ENCODE assay signal across 10 mouse cellular contexts in genomic region chr16:95573163-95573562, GRCm38 (mm10). TPM values are rescaled to one million over a fixed set of nuclear protein-coding genes. Genes with fewer than 3 reads are reported as not detected.
A peak's percentile ranks its signal among the peaks of the same experiment; 100 is the strongest.
DNase-seq lines count a peak whose midpoint lies in the region; ATAC-seq and TF ChIP-seq lines count a peak whose summit lies in the region.
"Had no signal": no experiment of that assay in that cellular context is flagged by ENCODE, and none has a peak within 500 bp of the region (broad histone marks: within the 10 kb centered on the region; RNA-seq: fewer than 3 reads in every experiment).

No protein-coding gene starts in this region.

- no peak overlapping the region for H3K27ac ChIP-seq in heart, embryonic 12.5 days (ENCODE audit: poor library complexity, severe bottlenecking)
- H3K27ac ChIP-seq in embryonic fibroblast, embryonic 13.5 days (ENCODE audit: insufficient read depth, low read length): peak overlapping the region; percentile 72
- H3K27ac ChIP-seq in cerebellum, adult 2 months (ENCODE audit: insufficient read depth, low read length): no peak overlapping the region
- H3K27ac ChIP-seq: heart, adult 2 months had no signal

- ATAC-seq in heart, embryonic 12.5 days (ENCODE audit: insufficient number of reproducible peaks, low FRiP score): no peak

- no peaks in the 10 kb centered on the region for H3K36me3 ChIP-seq in heart, embryonic 12.5 days

- peaks cover 15% of the 10 kb centered on the region; the same call in 1 of the 2 replicates for H3K4me1 ChIP-seq in heart, embryonic 12.5 days (replicated peaks)
- peaks cover 12% of the 10 kb centered on the region; the same call in 1 of the 2 replicates for H3K4me1 ChIP-seq in embryonic fibroblast, embryonic 13.5 days (ENCODE audit: control insufficient read depth, insufficient read depth, low read length)
- H3K4me1 ChIP-seq in cerebellum, adult 2 months (ENCODE audit: control insufficient read depth, insufficient read depth, low read length): no peaks in the 10 kb centered on the region

- no peak for TF ChIP-seq POLR2A in embryonic fibroblast, embryonic 13.5 days (IDR thresholded peaks at IDR 0.05; ENCODE audit: low read depth, low read length)
- no peak for TF ChIP-seq POLR2A in cerebellum, adult 2 months (IDR thresholded peaks at IDR 0.05; ENCODE audit: borderline replicate concordance, insufficient read depth, low read length)

- 67% methylated on average over 13 of the region's 13 CpGs for WGBS in heart, embryonic 12.5 days
- WGBS in cerebellum, adult 2 months: 75% methylated on average over 13 of the region's 13 CpGs

- H3K27me3 ChIP-seq in heart, embryonic 12.5 days (replicated peaks): no peaks in the 10 kb centered on the region
- no peaks in the 10 kb centered on the region for H3K27me3 ChIP-seq in cerebellum, adult 2 months (ENCODE audit: control insufficient read depth, insufficient read depth, low read length)

- H3K9ac ChIP-seq in heart, embryonic 12.5 days: no peak overlapping the region

- no peak for TF ChIP-seq CTCF in embryonic fibroblast, embryonic 13.5 days (IDR thresholded peaks at IDR 0.05; ENCODE audit: borderline replicate concordance, insufficient read depth, low read length)
- TF ChIP-seq CTCF in cerebellum, adult 2 months (IDR thresholded peaks at IDR 0.05; ENCODE audit: borderline replicate concordance, insufficient read depth, low read depth, low read length): no peak

- peak; percentile 7 for DNase-seq in heart, adult 8-10 months (ENCODE audit: low spot score)
- DNase-seq in layer of hippocampus, postnatal 10 days (ENCODE audit: low spot score in 2 of 2): peak; percentile 15 to 32
- DNase-seq in right cerebral cortex, adult 18-20 months: peak; percentile 83
- DNase-seq in cerebellum, adult 2 months: no peak
- DNase-seq in gastrocnemius, postnatal 25 days: no peak
- no peak for DNase-seq in c-Kit-positive CD71-positive TER-119-positive erythroid progenitor cells, embryonic 14.5 days (ENCODE audit: low spot score)

- H3K4me3 ChIP-seq in heart, embryonic 12.5 days: no peak overlapping the region
- H3K4me3 ChIP-seq in embryonic fibroblast, embryonic 13.5 days (ENCODE audit: insufficient read depth, low read length): no peak overlapping the region
- no peak overlapping the region for H3K4me3 ChIP-seq in cerebellum, adult 2 months (replicated peaks; ENCODE audit: insufficient read depth, low read depth, low read length)
- H3K4me3 ChIP-seq: heart, adult 2 months had no signal

- no peaks in the 10 kb centered on the region for H3K9me3 ChIP-seq in heart, embryonic 12.5 days (replicated peaks)

- H3K4me2 ChIP-seq in heart, embryonic 12.5 days: no peak overlapping the region
- H3K4me2 ChIP-seq: midbrain, embryonic 11.5 days had no signal

RNA-seq across cellular contexts. Expression of gene Erg, which starts 13.2 kb away (rescaled TPM):
- 10 to 100 TPM; 20.8 to 31.1 (median 27.7) TPM for total RNA-seq in heart, adult 8-10 months (2022)
- polyA plus RNA-seq in heart, embryonic 12.5 days (2016; fragmentation: Nextera tagmentation; extraction: Ambion mirVana): 4.5 and 5.4 TPM in 2 replicates
- polyA plus RNA-seq in embryonic fibroblast, embryonic 13.5 days (2011; ENCODE audit: insufficient read length, low read depth, missing spikeins): 6.1 and 17.6 TPM in 2 replicates
- 1 to 10 TPM; 6.5 to 8.2 TPM for total RNA-seq in layer of hippocampus, postnatal 10 days (2021)
- polyA plus RNA-seq in cerebellum, adult 2 months (2012; rRNA removed): 4.9 and 6.6 TPM in 2 replicates
- total RNA-seq in gastrocnemius, postnatal 25 days (2021): 10 to 100 TPM in 1 of 2 experiments, 1 to 10 TPM in 1; 9.8 to 12.3 TPM

Comparison
In these comparisons a context has a peak if more than half of its experiments do, and no peak if none do; other contexts are left out.
1. DNase-seq: peak in heart, adult 8-10 months (single experiment), layer of hippocampus, postnatal 10 days (2 of 2) and right cerebral cortex, adult 18-20 months (single experiment); none in cerebellum, adult 2 months (0 of 2), gastrocnemius, postnatal 25 days (single experiment) and c-Kit-positive CD71-positive TER-119-positive erythroid progenitor cells, embryonic 14.5 days (single experiment).